Mouse (Mus musculus) cerebellum, postnatal 36 days (tissue): ENCODE data around the gene Als2cl.

ENCODE experiments used
- DNase-seq, 2 experiments: peaks; one replicate each; pipeline ENCODE4 v3.0.0; 2021 to 2022; ENCODE audit warnings: mixed read lengths in 2 of 2

Als2cl gene

DNA sequence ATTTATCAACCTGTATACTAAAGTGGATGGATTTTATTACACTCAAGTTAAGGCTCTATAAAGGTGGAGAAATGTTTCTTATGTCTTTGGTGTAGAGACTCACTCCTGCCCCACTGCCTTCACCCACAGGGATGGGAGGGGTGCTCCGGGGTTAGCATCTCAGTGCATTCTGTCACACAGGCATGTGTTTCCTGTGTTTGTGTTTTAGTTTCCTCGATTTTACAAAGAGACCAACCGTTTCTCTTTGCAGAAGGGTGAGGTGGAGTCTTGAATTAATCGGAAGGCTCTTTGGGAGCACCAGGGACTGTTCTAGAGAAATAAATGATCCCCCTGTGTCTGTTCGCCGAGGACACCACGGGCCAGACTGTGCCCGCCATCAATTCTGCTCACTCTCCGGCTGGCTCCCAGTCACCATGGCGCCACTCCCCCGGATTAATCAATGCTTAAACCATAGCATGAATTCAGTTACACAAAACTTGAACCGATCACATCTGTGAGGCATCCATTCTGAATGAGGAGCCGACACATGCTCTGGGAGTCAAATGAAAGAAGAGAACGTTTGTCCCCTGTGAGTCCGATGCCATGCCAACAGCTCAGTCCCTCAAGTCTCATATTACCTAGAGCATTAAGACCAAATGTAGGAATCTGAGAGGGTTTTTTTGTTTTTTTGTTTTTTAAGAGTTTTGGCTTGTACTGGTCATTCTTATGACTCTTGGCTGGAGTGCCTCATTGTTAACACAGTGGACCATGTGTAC, 41.2 kb downstream of the Als2cl start:
- no peak for DNase-seq

DNA sequence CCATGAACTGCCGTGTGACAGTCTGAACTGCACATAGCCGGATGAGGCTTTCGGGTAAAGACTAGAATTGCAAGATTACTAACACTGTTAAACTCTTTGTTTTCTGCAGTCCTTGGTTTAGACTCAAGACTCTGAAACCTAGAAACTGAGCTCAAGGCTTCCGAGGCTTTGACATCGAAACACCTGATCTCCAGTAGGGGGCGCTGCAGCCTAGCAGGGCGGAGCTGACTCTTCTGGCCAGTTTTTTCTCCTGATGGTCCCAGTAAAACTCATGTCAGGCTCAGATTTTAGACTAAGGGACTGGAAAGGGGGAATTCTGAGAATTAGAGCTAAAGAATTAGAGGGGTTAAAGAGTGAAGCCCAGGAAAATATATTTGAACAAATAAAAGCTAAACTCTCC, 43.1 kb downstream of the Als2cl start:
- peak; percentile 51 to 55 for DNase-seq

- no peak for DNase-seq
These were observed 51.9 kb downstream of the Als2cl start for GRCm38 (mm10) chr9:110931573-110931972.

DNA sequence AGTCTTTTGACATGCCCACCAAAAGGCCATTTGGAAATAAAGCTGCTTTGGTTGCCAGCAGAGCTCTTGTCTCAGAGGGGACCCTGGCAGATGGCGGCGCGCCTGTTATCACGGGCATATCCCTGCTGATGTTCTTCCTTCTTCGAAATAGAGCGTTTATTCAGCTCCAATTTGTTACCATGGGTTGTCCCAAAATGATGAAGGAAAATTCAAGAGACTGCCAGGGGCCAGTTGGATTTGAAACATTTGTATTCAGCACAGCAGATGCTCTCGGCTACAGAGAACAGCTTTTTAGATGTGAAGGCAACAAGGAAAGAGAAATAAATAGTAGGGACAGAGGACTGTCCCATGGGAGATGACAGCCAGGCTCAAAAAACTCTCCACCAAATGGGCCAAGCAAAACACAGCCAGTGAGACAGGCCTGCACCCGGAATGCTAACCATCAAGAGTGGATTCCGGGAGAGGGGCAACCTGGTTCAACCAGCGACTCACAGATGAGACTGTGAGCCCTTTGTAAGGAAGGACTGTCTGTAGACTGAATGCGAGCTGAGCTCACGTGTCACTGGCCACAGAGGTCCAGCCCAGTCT, 54.3 kb downstream of the Als2cl start:
- peak; percentile 26 to 33 for DNase-seq

GRCm38 (mm10) chr9:110935941-110936340, 56.3 kb downstream of the Als2cl start:
- no peak for DNase-seq

- DNase-seq: no peak
These were observed 58.1 kb downstream of the Als2cl start for GRCm38 (mm10) chr9:110937506-110938490.

DNA sequence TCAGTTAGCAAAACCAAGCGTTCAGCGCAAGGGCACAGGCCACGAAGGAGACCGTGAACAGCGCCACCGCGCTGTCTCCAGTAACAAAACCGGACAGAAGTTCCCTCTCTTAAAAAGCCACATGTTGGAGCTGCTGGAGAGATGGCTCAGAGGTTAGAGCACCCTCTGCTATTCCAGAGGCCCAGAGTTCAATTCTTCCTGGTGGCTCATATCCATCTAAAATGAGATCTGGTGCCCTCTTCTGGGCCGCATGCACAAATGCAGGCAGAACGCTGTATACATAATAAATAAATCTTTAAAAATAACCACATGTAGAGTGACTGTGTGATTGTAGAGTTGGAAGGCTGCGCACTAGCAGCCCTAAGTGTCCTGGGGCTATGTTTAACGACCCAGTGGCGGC, 64.6 kb downstream of the Als2cl start:
- DNase-seq: no peak

GRCm38 (mm10) chr9:110945343-110945742, 65.7 kb downstream of the Als2cl start:
- no peak for DNase-seq

DNA sequence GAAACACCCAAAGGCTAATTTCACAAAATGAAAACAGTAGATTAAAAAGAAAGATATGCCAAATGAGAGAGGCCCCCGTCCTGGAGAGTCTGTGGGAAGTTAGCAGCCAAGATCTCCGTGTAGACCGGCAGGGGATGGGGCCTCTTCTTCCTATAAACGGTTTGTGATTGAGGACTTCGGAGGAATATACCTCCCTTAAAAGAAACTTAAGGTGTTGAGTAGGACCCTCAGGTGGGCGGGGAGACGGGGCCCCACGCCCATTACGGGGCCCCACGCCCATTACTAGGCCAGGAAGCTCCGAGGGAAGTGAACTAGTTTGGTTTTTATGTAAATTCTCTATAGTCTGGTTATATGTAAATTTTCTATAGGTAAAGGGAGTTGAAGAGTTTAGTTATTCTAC, 66.3 kb downstream of the Als2cl start, which contains the start of gene Tdgf1:
Tdgf1 (minus strand) TSS at position 233 of the 400 bp plus-strand sequence.
- DNase-seq: no peak

DNA sequence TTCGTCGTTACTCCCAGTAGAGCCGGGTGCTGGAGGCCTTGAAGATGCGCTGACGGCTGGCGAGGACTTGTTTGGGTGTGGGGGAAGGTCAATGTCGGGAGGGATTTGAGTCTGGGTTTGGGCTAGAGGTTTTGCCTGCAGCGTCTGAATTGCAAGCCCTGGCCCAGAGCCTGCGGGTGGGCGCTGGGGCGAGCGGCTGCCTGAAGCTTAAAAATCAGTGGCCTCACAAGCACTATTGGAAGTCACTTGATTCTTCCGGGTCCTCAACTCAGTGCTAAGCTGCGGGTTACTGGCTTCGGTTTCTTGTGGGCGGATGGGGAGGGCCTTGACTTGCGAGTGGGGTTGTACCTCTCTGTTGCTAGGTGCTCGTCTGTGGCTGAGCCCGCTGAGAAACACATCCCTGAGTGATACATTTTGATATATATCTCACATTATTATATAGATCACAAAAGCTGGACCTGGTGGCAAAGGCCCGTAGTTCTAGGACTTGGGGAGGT, 66.9 kb downstream of the Als2cl start:
- DNase-seq: no peak

GRCm38 (mm10) chr9:110947261-110947661, 67.6 kb downstream of the Als2cl start:
- no peak for DNase-seq

GRCm38 (mm10) chr9:110947900-110948299, 68.2 kb downstream of the Als2cl start:
- DNase-seq: no peak

GRCm38 (mm10) chr9:110948813-110949310, 69.2 kb downstream of the Als2cl start:
- DNase-seq: no peak

- DNase-seq: no peak
These were observed 70.4 kb downstream of the Als2cl start for GRCm38 (mm10) chr9:110950109-110950508.
